Mouse (Mus musculus) forebrain, embryonic 13.5 days (tissue): ENCODE measurements around the gene Akr1cl. TPM values are rescaled to one million over a fixed set of nuclear protein-coding genes. Genes with fewer than 3 reads are reported as not detected.
"Not testable (repeated sequence)": the region's sequence is repeated elsewhere in the genome, so short reads cannot be mapped to it uniquely, and the experiment has no call there.

Experiments
- ATAC-seq: fragments of 200-750 bp; cut with Nextera tagmentation; 2 replicates; pipeline ENCODE4 v1.8.0; 2017
- H3K27ac ChIP-seq: fragments of 300-500 bp; sonication (generic); 2 replicates; pipeline ENCODE4 v1.5.1; 2015; ENCODE audit warnings: inconsistent platforms, mild to moderate bottlenecking, moderate library complexity
- H3K27me3 ChIP-seq: fragments of 300-500 bp; sonication (generic); 2 replicates; pipeline ENCODE4 v1.6.1; 2015; ENCODE audit warnings: mild to moderate bottlenecking, inconsistent platforms
- H3K36me3 ChIP-seq: fragments of 300-500 bp; sonication (generic); 2 replicates; pipeline ENCODE4 v1.6.1; 2015; ENCODE audit warnings: mild to moderate bottlenecking, inconsistent platforms; ENCODE audit not compliant: poor library complexity, severe bottlenecking
- H3K4me1 ChIP-seq: fragments of 300-500 bp; sonication (generic); 2 replicates; pipeline ENCODE4 v1.6.1; 2015; ENCODE audit warnings: inconsistent platforms
- H3K4me2 ChIP-seq: fragments of 300-500 bp; sonication (generic); 2 replicates; pipeline ENCODE4 v1.6.1; 2015; ENCODE audit warnings: inconsistent platforms, mild to moderate bottlenecking, moderate library complexity
- H3K4me3 ChIP-seq: fragments of 300-500 bp; sonication (generic); 2 replicates; pipeline ENCODE4 v1.5.1; 2015; ENCODE audit warnings: mild to moderate bottlenecking, inconsistent platforms
- H3K9ac ChIP-seq: fragments of 300-500 bp; sonication (generic); 2 replicates; pipeline ENCODE4 v1.6.1; 2015; ENCODE audit warnings: mild to moderate bottlenecking, inconsistent platforms
- H3K9me3 ChIP-seq: fragments of 300-500 bp; sonication (generic); replicated peaks from 2 replicates; pipeline ENCODE4 v1.6.1; 2016; ENCODE audit warnings: inconsistent platforms
- WGBS: fragments of 180-500 bp; shearing (Covaris S2); methylation state at CpG from one replicate; pipeline ENCODE4 v1.1.7; 2015; 5-methylcytosine and 5-hydroxymethylcytosine counted together
- polyA plus RNA-seq: library from polyadenylated mRNA; unstranded; fragments of >200 nt; fragmentation: Nextera tagmentation; extraction: Ambion mirVana; gene quantifications from 2 replicates; pipeline ENCODE4 v1.2.1, GENCODE M21; 2015

Gene Akr1cl
- polyA plus RNA-seq, result 0.10 TPM in 1 of 2 replicates, not detected in the other

DNA sequence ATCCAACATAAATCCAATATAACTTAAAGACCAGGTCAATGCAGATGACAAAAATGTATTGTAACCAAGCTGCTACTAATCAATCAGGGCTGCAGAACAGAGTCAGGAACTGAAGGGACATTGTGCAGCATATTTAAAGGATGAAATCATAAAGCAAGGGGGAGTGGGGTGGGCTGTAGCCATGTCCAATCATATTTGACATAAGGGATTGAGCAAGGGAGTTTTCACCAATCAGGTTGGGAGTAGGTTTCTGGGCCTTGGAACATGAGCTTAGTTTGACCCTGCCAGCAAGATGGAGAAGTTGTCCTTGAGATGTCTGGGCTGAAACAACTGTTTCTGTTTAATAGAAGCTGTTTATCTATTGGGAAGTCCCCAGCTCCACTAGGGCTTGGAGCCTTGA is at the start of gene Akr1cl:
Akr1cl (minus strand) TSS at position 119 of the 400 bp plus-strand sequence.
- Histone ChIP-seq H3K9me3 (no peaks in the 10 kb centered on the region), H3K27ac (no peak within 1 kb of the TSS), H3K27me3 (no peaks in the 10 kb centered on the region), H3K4me2 (no peak within 1 kb of the TSS), H3K4me3 (no peak within 1 kb of the TSS), H3K9ac (no peak within 1 kb of the TSS), H3K36me3 (no peaks in the 10 kb centered on the region), H3K4me1 (no peaks in the 10 kb centered on the region)
- no peak for ATAC-seq

DNA sequence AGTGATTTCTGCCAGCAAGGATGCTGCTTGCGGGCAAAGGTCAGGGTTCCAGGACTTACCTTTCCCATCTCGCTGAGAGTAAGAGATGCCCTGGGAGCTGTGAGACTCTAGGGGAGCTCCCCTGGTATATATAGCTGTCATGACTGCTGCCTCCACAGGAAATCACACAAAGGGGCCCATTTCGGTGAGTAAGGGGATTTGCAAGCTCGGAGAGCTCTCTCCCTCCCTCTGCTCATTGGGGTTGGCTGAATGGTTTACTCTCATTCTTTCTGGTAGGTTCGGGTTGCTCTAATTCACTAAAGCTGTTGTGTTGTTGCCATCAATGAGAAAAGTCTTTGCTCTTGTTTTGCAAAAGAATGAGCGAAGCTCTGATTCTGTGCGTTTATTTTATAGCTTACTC is 49.6 kb upstream of the Akr1cl start, which contains the start of gene Crygb:
Crygb (minus strand) TSS at position 101 of the 400 bp plus-strand sequence.
- Histone ChIP-seq H3K4me1 (no peaks in the 10 kb centered on the region), H3K27ac (no peak within 1 kb of the TSS), H3K36me3 (no peaks in the 10 kb centered on the region), H3K4me3 (no peak within 1 kb of the TSS), H3K27me3 (no peaks in the 10 kb centered on the region), H3K4me2 (no peak within 1 kb of the TSS), H3K9me3 (no peaks in the 10 kb centered on the region), H3K9ac (no peak within 1 kb of the TSS)
- no peak for ATAC-seq
- 24% methylated on average over 7 of the region's 7 CpGs for WGBS

GRCm38 (mm10) chr1:65075607-65076006 is 43.0 kb upstream of the Akr1cl start:
- ATAC-seq, result no peak
- WGBS, result 17% methylated on average over 5 of the region's 5 CpGs
- Histone ChIP-seq H3K27me3 (no peaks in the 10 kb centered on the region), H3K27ac (no peak overlapping the region), H3K9me3 (no peaks in the 10 kb centered on the region), H3K4me2 (no peak overlapping the region), H3K4me1 (no peaks in the 10 kb centered on the region), H3K4me3 (no peak overlapping the region), H3K9ac (no peak overlapping the region), H3K36me3 (no peaks in the 10 kb centered on the region)

- Histone ChIP-seq H3K27ac (no peak within 1 kb of the TSS), H3K9me3 (no peaks in the 10 kb centered on the region), H3K4me1 (no peaks in the 10 kb centered on the region), H3K27me3 (no peaks in the 10 kb centered on the region), H3K4me2 (no peak within 1 kb of the TSS), H3K9ac (no peak within 1 kb of the TSS), H3K36me3 (no peaks in the 10 kb centered on the region), H3K4me3 (no peak within 1 kb of the TSS)
- WGBS, result 61% methylated on average over 6 of the region's 6 CpGs
- no peak for ATAC-seq
These were observed 41.0 kb upstream of the Akr1cl start, which contains the start of gene Crygc for GRCm38 (mm10) chr1:65073589-65073988. Crygc (minus strand) TSS chr1:65073689.

DNA sequence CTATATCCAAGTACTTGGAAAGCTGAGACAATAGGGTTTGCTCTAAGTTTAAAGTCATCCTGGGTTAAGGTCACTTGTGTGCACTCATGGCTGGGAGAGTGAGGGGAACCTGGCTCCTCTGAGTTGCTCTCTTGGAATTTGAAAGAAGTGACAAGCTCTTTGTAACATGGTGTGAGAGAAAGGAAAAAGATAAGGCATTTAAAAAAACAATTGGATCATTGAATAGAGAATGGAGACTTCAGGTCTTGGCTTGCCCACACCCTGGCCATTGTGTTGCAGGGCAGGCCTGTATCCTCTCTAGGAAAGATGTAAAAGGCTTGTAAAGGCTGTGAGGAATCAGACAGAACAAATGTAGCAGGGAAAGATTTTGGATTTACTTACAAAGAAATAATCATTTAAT is 35.3 kb upstream of the Akr1cl start:
- Histone ChIP-seq H3K36me3 (no peaks in the 10 kb centered on the region), H3K9me3 (no peaks in the 10 kb centered on the region), H3K9ac (no peak overlapping the region), H3K27ac (no peak overlapping the region), H3K4me3 (no peak overlapping the region), H3K4me2 (no peak overlapping the region), H3K4me1 (no peaks in the 10 kb centered on the region), H3K27me3 (no peaks in the 10 kb centered on the region)
- ATAC-seq, result no peak

GRCm38 (mm10) chr1:65064201-65064600 is 31.6 kb upstream of the Akr1cl start:
- no peak overlapping the region for H3K9ac ChIP-seq
- no peaks in the 10 kb centered on the region for H3K27me3 ChIP-seq
- no peak overlapping the region for H3K27ac ChIP-seq
- no peak overlapping the region for H3K4me3 ChIP-seq
- H3K4me1 ChIP-seq, result no peaks in the 10 kb centered on the region
- H3K9me3 ChIP-seq, result no peaks in the 10 kb centered on the region
- H3K4me2 ChIP-seq, result no peak overlapping the region
- ATAC-seq, result no peak
- WGBS, result 79% methylated on average over 15 of the region's 15 CpGs
- H3K36me3 ChIP-seq, result no peaks in the 10 kb centered on the region

DNA sequence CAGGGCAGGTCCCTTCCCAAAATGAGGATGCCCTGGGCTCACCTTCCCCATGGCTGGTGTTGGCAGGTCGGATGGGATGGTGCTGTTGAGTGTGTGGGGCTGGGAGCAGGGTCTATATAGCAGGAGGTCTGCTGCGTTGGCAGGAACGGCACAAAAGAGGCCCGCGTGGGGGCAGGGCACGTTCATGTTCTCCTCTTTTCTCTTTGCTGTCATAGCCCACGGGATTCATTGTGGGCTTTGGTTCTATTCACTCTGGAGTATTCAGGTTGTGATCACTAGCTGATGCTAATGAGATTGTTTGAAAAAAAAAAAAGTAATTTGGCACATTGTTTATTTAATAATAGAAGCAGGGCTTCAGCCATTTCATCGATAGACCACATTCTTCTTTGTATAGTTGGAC is 30.8 kb upstream of the Akr1cl start, which contains the start of gene Crygd:
Crygd (minus strand) TSS at position 101 of the 400 bp plus-strand sequence.
- WGBS, result 34% methylated on average over 8 of the region's 8 CpGs
- no peak within 1 kb of the TSS for H3K4me2 ChIP-seq
- no peak within 1 kb of the TSS for H3K9ac ChIP-seq
- H3K9me3 ChIP-seq, result no peaks in the 10 kb centered on the region
- no peak within 1 kb of the TSS for H3K27ac ChIP-seq
- no peak within 1 kb of the TSS for H3K4me3 ChIP-seq
- peak; percentile 33; the same call in 1 of the 2 replicates for ATAC-seq
- no peaks in the 10 kb centered on the region for H3K36me3 ChIP-seq
- no peaks in the 10 kb centered on the region for H3K27me3 ChIP-seq
- H3K4me1 ChIP-seq, result no peaks in the 10 kb centered on the region

DNA sequence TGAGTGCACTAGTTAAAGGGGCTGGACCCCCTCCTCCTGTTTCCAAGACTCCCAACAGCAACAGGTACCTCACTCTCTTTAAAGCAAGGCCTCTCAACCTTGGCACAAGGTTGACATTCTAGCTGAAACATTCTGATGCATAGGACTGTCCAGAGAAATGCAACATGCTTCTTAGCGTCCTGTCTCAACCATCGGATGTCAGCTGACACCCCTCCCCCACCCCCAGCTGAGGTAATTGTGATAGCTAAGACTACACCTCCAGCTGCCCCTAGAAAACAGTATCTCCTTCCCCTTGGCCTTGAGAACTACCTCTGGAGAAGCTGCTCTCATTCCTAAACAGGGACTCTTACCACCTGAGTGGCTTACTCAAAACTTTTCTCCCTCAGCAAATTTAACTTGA is 19.6 kb upstream of the Akr1cl start:
- no peak for ATAC-seq

GRCm38 (mm10) chr1:65051696-65052095 is 19.1 kb upstream of the Akr1cl start:
- Histone ChIP-seq H3K9ac (no peak overlapping the region), H3K27me3 (no peaks in the 10 kb centered on the region), H3K4me3 (no peak overlapping the region), H3K9me3 (no peaks in the 10 kb centered on the region), H3K4me2 (no peak overlapping the region), H3K4me1 (0 out of 2 replicates have a peak, but pooled peaks cover 7% of the 10 kb centered on the region), H3K36me3 (no peaks in the 10 kb centered on the region), H3K27ac (no peak overlapping the region)
- ATAC-seq, result no peak
- 57% methylated on average over 7 of the region's 7 CpGs for WGBS

More for the DNA sequence above, 19.6 kb upstream of the Akr1cl start:
- Histone ChIP-seq H3K36me3 (no peaks in the 10 kb centered on the region), H3K27me3 (no peaks in the 10 kb centered on the region), H3K4me1 (0 out of 2 replicates have a peak, but pooled peaks cover 7% of the 10 kb centered on the region), H3K4me2 (no peak overlapping the region), H3K9me3 (no peaks in the 10 kb centered on the region), H3K27ac (no peak overlapping the region), H3K9ac (no peak overlapping the region), H3K4me3 (no peak overlapping the region)
- WGBS, result 35% methylated on average over 2 of the region's 2 CpGs

GRCm38 (mm10) chr1:65050952-65051351 is 18.4 kb upstream of the Akr1cl start, which contains the start of gene Cryge:
Cryge (minus strand) TSS chr1:65051149.
- H3K9me3 ChIP-seq, H3K27ac ChIP-seq, H3K4me1 ChIP-seq, H3K36me3 ChIP-seq, H3K4me2 ChIP-seq, H3K27me3 ChIP-seq, H3K9ac ChIP-seq, ATAC-seq, H3K4me3 ChIP-seq: not testable (repeated sequence)
- 37% methylated on average over 12 of the region's 12 CpGs for WGBS

GRCm38 (mm10) chr1:65048781-65049180 is 16.2 kb upstream of the Akr1cl start:
- Histone ChIP-seq H3K27ac (no peak overlapping the region), H3K9me3 (no peaks in the 10 kb centered on the region), H3K36me3 (no peaks in the 10 kb centered on the region), H3K9ac (no peak overlapping the region), H3K4me3 (no peak overlapping the region), H3K4me1 (0 out of 2 replicates have a peak, but pooled peaks cover 7% of the 10 kb centered on the region), H3K27me3 (no peaks in the 10 kb centered on the region), H3K4me2 (no peak overlapping the region)
- ATAC-seq, result no peak
- 53% methylated on average over 12 of the region's 12 CpGs for WGBS

GRCm38 (mm10) chr1:65046401-65047109 is 14.0 kb upstream of the Akr1cl start:
- Histone ChIP-seq H3K4me3 (no peak overlapping the region), H3K27ac (no peak overlapping the region), H3K9me3 (no peaks in the 10 kb centered on the region), H3K36me3 (no peaks in the 10 kb centered on the region), H3K4me2 (0 out of 2 replicates have a peak overlapping the region, but pooled peaks have one; percentile 22), H3K9ac (no peak overlapping the region), H3K4me1 (0 out of 2 replicates have a peak, but pooled peaks cover 7% of the 10 kb centered on the region), H3K27me3 (no peaks in the 10 kb centered on the region)
- 0 out of 2 replicates have a peak, but pooled peaks have one; percentile 38 for ATAC-seq
- 40% methylated on average over 8 of the region's 8 CpGs for WGBS
